Mouse (Mus musculus) forebrain, embryonic 14.5 days (tissue): Measurements from ENCODE around the gene Ube2i. TPM values are rescaled to one million over a fixed set of nuclear protein-coding genes. Genes with fewer than 3 reads are reported as not detected.
A peak's percentile ranks its signal among the peaks of the same experiment; 100 is the strongest.

Experiments used
- ATAC-seq: fragments of 200-750 bp; cut with Nextera tagmentation; 2 replicates; pipeline ENCODE4 v1.8.0; 2017; ENCODE audit warnings: mild to moderate bottlenecking, moderate library complexity
- DNase-seq: peaks from one replicate; pipeline ENCODE4 v3.0.0-alpha.2; 2015; ENCODE audit warnings: low spot score
- H3K27ac ChIP-seq: fragments of 300-500 bp; sonication (generic); 2 replicates; pipeline ENCODE4 v1.5.1; 2014; ENCODE audit warnings: low read depth, mild to moderate bottlenecking, control low read depth, low read length, moderate library complexity
- H3K27me3 ChIP-seq: fragments of 300-500 bp; sonication (generic); replicated peaks from 2 replicates; pipeline ENCODE4 v1.6.1; 2014; ENCODE audit warnings: low read length, control low read depth, mixed read lengths; ENCODE audit not compliant: control insufficient read depth, insufficient read depth
- H3K36me3 ChIP-seq: fragments of 300-500 bp; sonication (generic); 2 replicates; pipeline ENCODE4 v1.6.1; 2014; ENCODE audit warnings: low read length, control low read depth; ENCODE audit not compliant: control insufficient read depth, insufficient read depth
- H3K4me1 ChIP-seq: fragments of 300-500 bp; sonication (generic); 2 replicates; pipeline ENCODE4 v1.6.1; 2014; ENCODE audit warnings: antibody characterized with exemption, low read length, control low read depth; ENCODE audit not compliant: control insufficient read depth, insufficient read depth
- H3K4me2 ChIP-seq: fragments of 300-500 bp; sonication (generic); 2 replicates; pipeline ENCODE4 v1.6.1; 2014; ENCODE audit warnings: mild to moderate bottlenecking, control low read depth, low read length
- H3K4me3 ChIP-seq: fragments of 300-500 bp; sonication (generic); 2 replicates; pipeline ENCODE4 v1.5.1; 2014; ENCODE audit warnings: low read depth, low read length, control low read depth
- H3K9ac ChIP-seq: fragments of 300-500 bp; sonication (generic); 2 replicates; pipeline ENCODE4 v1.6.1; 2014; ENCODE audit warnings: mild to moderate bottlenecking, low read length, control low read depth, moderate library complexity
- H3K9me3 ChIP-seq: fragments of 300-500 bp; sonication (generic); replicated peaks from 2 replicates; pipeline ENCODE4 v1.6.1; 2016; ENCODE audit warnings: low read length, control low read depth, mixed read lengths; ENCODE audit not compliant: control insufficient read depth
- WGBS: fragments of 180-500 bp; shearing (Covaris S2); extraction: QIAGEN DNeasy Blood & Tissue Kit; methylation state at CpG from one replicate; pipeline ENCODE4 v1.1.7; 2014; 5-methylcytosine and 5-hydroxymethylcytosine counted together
- polyA plus RNA-seq: library from polyadenylated mRNA; unstranded; fragments of >200 nt; fragmentation: Nextera tagmentation; extraction: Ambion mirVana; gene quantifications from 2 replicates; pipeline ENCODE4 v1.2.1, GENCODE M21; 2014

Ube2i gene
- polyA plus RNA-seq, 1 experiment from 2014 or later: 662 TPM

GRCm38 (mm10) chr17:25288842-25289241, 14.4 kb upstream of the Ube2i start:
- 21% methylated on average over 4 of the region's 4 CpGs for WGBS
- no peaks in the 10 kb centered on the region for H3K9me3 ChIP-seq
- no peak overlapping the region for H3K27ac ChIP-seq
- DNase-seq (peak; percentile 60), ATAC-seq (no peak)
- H3K9ac ChIP-seq: no peak overlapping the region
- no peak overlapping the region for H3K4me2 ChIP-seq
- no peak overlapping the region for H3K4me3 ChIP-seq
- no peaks in the 10 kb centered on the region for H3K4me1 ChIP-seq
- no peaks in the 10 kb centered on the region for H3K27me3 ChIP-seq
- H3K36me3 ChIP-seq: no peaks in the 10 kb centered on the region

DNA sequence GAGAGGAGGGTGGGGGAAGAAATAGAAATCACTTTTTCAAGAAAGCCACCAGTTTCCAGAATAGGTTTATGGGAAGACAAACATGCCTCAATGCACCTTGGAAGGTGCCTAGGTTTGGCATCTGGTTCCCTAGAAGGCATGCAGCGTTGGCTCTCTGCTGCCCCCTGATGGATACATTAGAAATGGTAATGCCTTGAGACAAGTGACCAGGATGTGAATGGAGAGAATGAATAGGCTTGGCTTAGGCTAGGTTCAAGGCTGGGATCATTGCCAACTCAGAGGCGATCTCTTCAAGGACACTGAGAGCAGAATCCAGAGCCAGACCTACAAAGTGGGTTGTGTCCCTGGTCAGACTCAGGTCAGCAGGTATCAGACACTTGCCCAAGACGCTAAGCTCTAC, 10.6 kb upstream of the Ube2i start:
- ATAC-seq (0 out of 2 replicates have a peak, but pooled peaks have one; percentile 40), DNase-seq (peak; percentile 82)
- Histone ChIP-seq H3K27me3 (no peaks in the 10 kb centered on the region), H3K36me3 (no peaks in the 10 kb centered on the region), H3K9me3 (no peaks in the 10 kb centered on the region), H3K4me3 (no peak overlapping the region), H3K4me1 (no peaks in the 10 kb centered on the region), H3K9ac (no peak overlapping the region), H3K27ac (no peak overlapping the region), H3K4me2 (no peak overlapping the region)
- 17% methylated on average over 3 of the region's 3 CpGs for WGBS

GRCm38 (mm10) chr17:25282133-25282532, 7.7 kb upstream of the Ube2i start:
- ATAC-seq: no peak
- Histone ChIP-seq H3K4me2 (no peak overlapping the region), H3K27ac (no peak overlapping the region), H3K4me3 (no peak overlapping the region), H3K9me3 (no peaks in the 10 kb centered on the region), H3K36me3 (no peaks in the 10 kb centered on the region), H3K4me1 (no peaks in the 10 kb centered on the region), H3K9ac (no peak overlapping the region), H3K27me3 (no peaks in the 10 kb centered on the region)
- WGBS: 54% methylated on average over 11 of the region's 11 CpGs
- no peak for DNase-seq

- WGBS: 94% methylated on average over 3 of the region's 3 CpGs
- H3K9me3 ChIP-seq: no peaks in the 10 kb centered on the region
- H3K27me3 ChIP-seq: no peaks in the 10 kb centered on the region
- H3K4me1 ChIP-seq: peaks cover 19% of the 10 kb centered on the region
- H3K9ac ChIP-seq: no peak overlapping the region
- ATAC-seq: no peak
- H3K36me3 ChIP-seq: peaks cover 2% of the 10 kb centered on the region
- DNase-seq: no peak
- H3K27ac ChIP-seq: no peak overlapping the region
- no peak overlapping the region for H3K4me2 ChIP-seq
- no peak overlapping the region for H3K4me3 ChIP-seq
These were observed 1.4 kb upstream of the Ube2i start for GRCm38 (mm10) chr17:25275833-25276232.

GRCm38 (mm10) chr17:25273706-25274501, 518 bp downstream of the Ube2i start:
- peak overlapping the region; percentile 99 for H3K4me3 ChIP-seq
- H3K27me3 ChIP-seq: no peaks in the 10 kb centered on the region
- DNase-seq: peak; percentile 98
- peak overlapping the region; percentile 99 for H3K9ac ChIP-seq
- H3K36me3 ChIP-seq: peaks cover 19% of the 10 kb centered on the region
- peaks cover 26% of the 10 kb centered on the region for H3K4me1 ChIP-seq
- under 1% methylated on average over 45 of the region's 45 CpGs for WGBS
- peak overlapping the region; percentile 99 for H3K27ac ChIP-seq
- H3K4me2 ChIP-seq: peak overlapping the region; percentile 99
- peak; percentile 90 for ATAC-seq
- no peaks in the 10 kb centered on the region for H3K9me3 ChIP-seq

DNA sequence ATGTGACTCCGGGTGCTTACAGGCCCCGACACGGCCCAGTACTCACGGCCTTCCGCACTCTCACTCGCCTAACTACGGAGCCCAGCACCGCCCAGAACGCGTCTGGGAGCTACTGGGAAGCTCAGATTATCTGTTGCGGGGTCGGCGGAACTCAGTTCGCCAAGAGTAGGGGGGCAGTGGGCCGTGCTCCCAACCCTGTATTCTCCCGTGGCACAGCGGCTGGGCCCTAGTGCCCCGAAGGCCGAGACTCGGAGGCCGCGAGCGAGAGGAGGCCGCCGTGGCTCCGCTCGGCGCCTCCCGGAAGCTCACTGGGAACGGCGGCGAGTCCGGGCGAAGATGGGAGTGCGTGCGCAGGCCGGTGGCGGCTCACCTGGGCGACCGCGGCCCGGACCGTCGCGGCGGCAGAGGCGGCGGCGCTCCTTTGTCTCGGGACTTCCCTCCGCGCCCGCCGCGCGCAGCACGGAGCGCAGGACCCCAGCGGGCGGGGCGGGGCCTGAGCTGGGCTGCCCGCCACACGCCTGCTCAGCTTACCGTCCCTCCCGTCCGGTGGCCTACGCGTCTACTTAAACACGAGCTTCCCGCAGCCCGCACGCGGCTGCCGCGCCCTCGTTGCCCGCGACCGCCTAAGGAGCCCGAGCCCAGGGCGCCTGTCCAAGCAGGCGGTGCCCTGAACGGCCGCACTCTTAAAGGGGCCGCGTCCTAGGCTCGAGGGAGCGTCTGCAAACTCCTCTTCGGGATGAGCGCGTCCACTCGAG, 1.3 kb downstream of the Ube2i start:
- peak overlapping the region; percentile 99 for H3K27ac ChIP-seq
- H3K36me3 ChIP-seq: peaks cover 27% of the 10 kb centered on the region
- peak; percentile 95 for DNase-seq
- no peaks in the 10 kb centered on the region for H3K27me3 ChIP-seq
- H3K4me1 ChIP-seq: peaks cover 26% of the 10 kb centered on the region
- WGBS: under 1% methylated on average over 82 of the region's 92 CpGs
- H3K9ac ChIP-seq: peak overlapping the region; percentile 99
- peak overlapping the region; percentile 99 for H3K4me3 ChIP-seq
- peak overlapping the region; percentile 99 for H3K4me2 ChIP-seq
- peak; percentile 92 for ATAC-seq
- no peaks in the 10 kb centered on the region for H3K9me3 ChIP-seq

- DNase-seq: no peak
These were observed 2.1 kb downstream of the Ube2i start for GRCm38 (mm10) chr17:25272326-25272725.

DNA sequence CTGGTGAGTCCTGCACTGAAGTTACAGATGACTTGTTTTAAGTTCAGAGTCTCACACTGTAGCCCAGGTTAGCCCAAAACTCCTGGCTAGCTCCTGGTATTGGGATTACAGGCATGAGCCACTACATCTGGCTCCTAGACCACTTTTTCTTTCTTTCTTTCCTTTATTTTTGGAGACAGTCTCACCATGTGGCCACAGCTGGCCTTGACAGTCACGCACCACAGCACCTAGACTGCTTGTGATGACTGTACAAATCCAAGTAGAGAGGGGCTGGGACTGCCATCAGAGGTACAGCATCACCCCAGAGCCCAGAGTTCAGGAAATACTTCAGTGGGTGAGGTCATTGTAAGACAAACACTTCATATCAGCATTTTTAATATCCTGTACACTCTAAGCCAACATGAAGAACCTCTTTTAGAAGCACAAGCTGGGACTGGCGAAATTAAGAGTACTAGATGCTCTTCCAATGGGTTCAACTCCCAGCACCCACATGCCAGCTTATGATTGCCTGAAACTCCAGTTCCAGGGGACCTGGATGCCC, 3.6 kb downstream of the Ube2i start:
- Histone ChIP-seq H3K4me2 (peak overlapping the region; percentile 99), H3K4me3 (peak overlapping the region; percentile 99), H3K27ac (no peak overlapping the region), H3K4me1 (peaks cover 26% of the 10 kb centered on the region), H3K9me3 (no peaks in the 10 kb centered on the region), H3K9ac (peak overlapping the region; percentile 2; the same call in 1 of the 2 replicates), H3K27me3 (no peaks in the 10 kb centered on the region), H3K36me3 (peaks cover 50% of the 10 kb centered on the region)
- no peak for DNase-seq
- WGBS: 82% methylated on average over 2 of the region's 2 CpGs
- no peak for ATAC-seq

More at GRCm38 (mm10) chr17:25272326-25272725, 2.1 kb downstream of the Ube2i start:
- no peak for ATAC-seq
- Histone ChIP-seq H3K9ac (peak overlapping the region; percentile 99), H3K36me3 (peaks cover 35% of the 10 kb centered on the region), H3K27ac (peak overlapping the region; percentile 99; the same call in 1 of the 2 replicates), H3K9me3 (no peaks in the 10 kb centered on the region), H3K4me2 (peak overlapping the region; percentile 99), H3K4me3 (peak overlapping the region; percentile 99), H3K27me3 (no peaks in the 10 kb centered on the region), H3K4me1 (peaks cover 26% of the 10 kb centered on the region)
- WGBS: under 1% methylated on average over 10 of the region's 10 CpGs
